Mouse (Mus musculus) heart, postnatal 36 days (tissue): ENCODE results near the gene Tex22. TPM values are rescaled to one million over a fixed set of nuclear protein-coding genes. Genes with fewer than 3 reads are reported as not detected.

ENCODE experiments used
- DNase-seq, 2 experiments: peaks; one replicate each; pipeline ENCODE4 v3.0.0; 2021 to 2022
- intact Hi-C: fragments of 180-260 bp; cut with DNase I; formaldehyde crosslinking; loops from one replicate; pipeline ENCODE4 v1.15.1; 2025
- microRNA-seq, 2 experiments: library from miRNA; unstranded; fragments of <30 nt; microRNA quantifications; one replicate each; pipeline ENCODE4 v1.2.0; 2021; ENCODE audit warnings: borderline number of aligned reads in 2 of 2
- total RNA-seq, 2 experiments: library from RNA; stranded (reverse); gene quantifications; 2 replicates each; pipeline ENCODE4 v1.2.3; 2021

Gene Tex22
- total RNA-seq, 2 experiments from 2014 or later, result not detected

GRCm38 (mm10) chr12:113134502-113134901 lies 60.2 kb downstream of the Tex22 start:
- intact Hi-C loops, result no loop called here
- no peak for DNase-seq

- intact Hi-C loops, result no loop called here
- DNase-seq, result no peak
Observed at GRCm38 (mm10) chr12:113135401-113135800, 61.1 kb downstream of the Tex22 start.

- no peak for DNase-seq
- intact Hi-C loops, result no loop called here
Observed at GRCm38 (mm10) chr12:113136492-113137020, 62.3 kb downstream of the Tex22 start.

GRCm38 (mm10) chr12:113137260-113138213 lies 63.2 kb downstream of the Tex22 start:
- intact Hi-C loops, result no loop called here
- DNase-seq, result peak in 1 of 2 experiments; percentile 48

GRCm38 (mm10) chr12:113138291-113138690 lies 64.0 kb downstream of the Tex22 start:
- peak in 1 of 2 experiments; percentile 19 for DNase-seq
- intact Hi-C loops, result no loop called here

Small RNAs within 50 kb of the gene (microRNA-seq; reads per million reads assigned to microRNA genes)
- gene Gm44471, result 0 reads per million in 2 experiments

Other genes with a start within 250 kb of the Tex22 start
- 1 to 10 TPM; 6.1 to 6.6 TPM for gene Cdca4, start 245.1 kb upstream of the Tex22 start, total RNA-seq
- under 1 TPM; 0.19 TPM for gene Gpr132, start 206.3 kb upstream of the Tex22 start, total RNA-seq
- gene Jag2, start 144.7 kb upstream of the Tex22 start, total RNA-seq, result 10 to 100 TPM; 24.4 to 28.4 TPM
- 10 to 100 TPM in 1 of 2 experiments, 1 to 10 TPM in 1; 5.6 to 10.6 TPM for gene Nudt14, start 132.4 kb upstream of the Tex22 start, total RNA-seq
- 10 to 100 TPM; 24.3 to 24.7 TPM for gene Btbd6, start 98.0 kb upstream of the Tex22 start, total RNA-seq
- gene Brf1, start 73.8 kb upstream of the Tex22 start, total RNA-seq, result 10 to 100 TPM; 24.5 to 25.3 TPM
- gene Pacs2, start 60.0 kb upstream of the Tex22 start, total RNA-seq, result 10 to 100 TPM; 32.5 to 38.9 TPM
- 10 to 100 TPM; 48.7 to 56.4 TPM for gene Mta1, start 23.8 kb downstream of the Tex22 start, total RNA-seq
- gene Crip2, start 65.7 kb downstream of the Tex22 start, total RNA-seq, result 1,000 to 10,000 TPM; 1,482 to 1,552 TPM
- 100 to 1,000 TPM; 190 to 198 TPM for gene Crip1, start 71.8 kb downstream of the Tex22 start, total RNA-seq
- gene Tedc1, start 81.9 kb downstream of the Tex22 start, total RNA-seq, result under 1 TPM; 0.19 to 0.49 TPM
- gene Tmem121, start 111.4 kb downstream of the Tex22 start, total RNA-seq, result not detected